Mouse (Mus musculus): ENCODE measurements at regions not wholly inside any gene's neighbourhood (a gene's known extent, or its start where the extent isn't known, plus 50 kb on each side); places are given as distances from the start of the nearest gene placed in this dataset.

DNA sequence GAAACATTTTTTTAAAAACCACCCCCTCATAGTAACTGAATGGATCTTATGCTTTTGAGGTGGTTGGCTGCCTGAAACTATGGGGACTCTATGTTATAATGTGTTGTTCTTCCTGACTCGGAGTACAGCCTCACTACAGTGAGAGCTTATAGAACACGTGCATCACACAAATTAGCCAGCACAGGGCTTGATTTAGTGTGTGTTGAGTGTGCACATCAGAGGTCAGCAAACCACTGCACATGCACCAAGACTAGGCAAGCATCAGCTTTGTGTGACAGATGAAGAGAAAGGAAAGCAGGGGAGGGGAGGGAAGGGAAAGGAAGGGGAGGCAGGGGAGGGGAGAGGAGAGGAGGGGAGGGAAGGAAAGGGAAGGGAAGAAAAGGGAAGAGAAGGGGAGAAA is 422.9 kb upstream of the Smim15 start:
- TF ChIP-seq POLR2A (IDR thresholded peaks at IDR 0.05; ENCODE audit: borderline replicate concordance, extremely low read depth, insufficient read depth, insufficient read length, poor library complexity, severe bottlenecking) (no peak), CTCF (IDR thresholded peaks at IDR 0.05; ENCODE audit: borderline replicate concordance, extremely low read depth, insufficient read depth, insufficient read length) (no peak)

All from brain, embryonic 14.5 days (tissue).